Mouse (Mus musculus): ENCODE measurements around the gene Lta.
"Not testable (repeated sequence)": the region's sequence is repeated elsewhere in the genome, so short reads cannot be mapped to it uniquely, and the experiment has no call there.

The Lta gene

GRCm38 (mm10) chr17:35240384-35241304 is 35.5 kb upstream of the Lta start:
- DNase-seq (ENCODE audit: low read depth, low spot score), result peak; percentile 23

- no peak for DNase-seq (ENCODE audit: low read depth, low spot score)
Observed at GRCm38 (mm10) chr17:35239700-35240099, 34.5 kb upstream of the Lta start.

DNA sequence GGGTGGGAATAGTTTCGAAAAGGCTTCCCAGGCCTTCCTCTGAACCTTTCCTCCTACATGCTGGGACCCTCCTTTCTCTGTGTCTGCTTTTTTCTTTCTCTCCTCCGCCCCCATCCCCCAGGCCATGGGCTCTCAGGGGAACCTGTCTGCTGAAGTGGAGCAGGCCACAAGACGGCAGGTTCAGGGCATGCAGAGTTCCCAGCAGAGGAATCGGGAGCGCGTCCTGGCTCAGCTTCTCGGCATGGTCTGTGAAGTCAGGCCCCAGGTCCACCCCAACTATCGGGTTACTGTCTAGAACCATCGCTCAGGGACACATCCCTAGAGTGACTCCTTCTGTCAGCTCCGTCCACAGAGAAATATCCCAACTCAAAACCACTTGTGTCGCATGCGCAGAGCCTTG is 32.4 kb upstream of the Lta start:
- DNase-seq (ENCODE audit: low read depth, low spot score), result no peak

GRCm38 (mm10) chr17:35236996-35237395 is 31.8 kb upstream of the Lta start:
- DNase-seq (ENCODE audit: low read depth, low spot score), result no peak

- peak; percentile 96 for DNase-seq (ENCODE audit: low read depth, low spot score)
Observed at GRCm38 (mm10) chr17:35236390-35236746, 31.2 kb upstream of the Lta start.

GRCm38 (mm10) chr17:35235614-35236389 is 30.7 kb upstream of the Lta start, which contains the start of gene Nfkbil1:
Nfkbil1 (minus strand) TSS chr17:35235792.
- DNase-seq (ENCODE audit: low read depth, low spot score), result peak; percentile 98

- DNase-seq (ENCODE audit: low read depth, low spot score), result peak; percentile 63
Observed at GRCm38 (mm10) chr17:35234903-35235302, 29.8 kb upstream of the Lta start.

- DNase-seq (ENCODE audit: low read depth, low spot score), result not testable (repeated sequence)
Observed at GRCm38 (mm10) chr17:35234090-35234489, 28.9 kb upstream of the Lta start.

- no peak for DNase-seq (ENCODE audit: low read depth, low spot score)
Observed at GRCm38 (mm10) chr17:35233114-35233980, 28.2 kb upstream of the Lta start, which contains the start of gene Atp6v1g2. Atp6v1g2 (plus strand) TSS chr17:35233660.

DNA sequence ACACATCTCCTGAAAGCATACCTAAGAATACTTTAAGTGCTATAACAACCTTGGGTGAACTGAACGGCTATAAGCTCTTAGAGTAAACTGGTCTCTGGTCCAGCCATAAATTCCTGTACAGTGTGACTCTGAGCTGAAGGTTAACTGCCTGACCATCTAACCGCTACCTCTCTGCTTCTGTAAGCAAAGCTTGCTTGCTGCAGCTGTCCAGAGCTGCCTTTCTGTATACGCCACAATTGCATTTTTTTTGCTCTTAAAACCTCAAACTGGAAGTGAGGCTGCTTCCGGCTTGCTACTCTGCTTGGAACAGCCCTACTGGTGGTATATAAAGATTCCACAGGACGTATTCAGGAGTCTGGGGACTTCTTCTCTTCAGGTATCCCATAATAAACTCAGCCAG is 27.5 kb upstream of the Lta start:
- no peak for DNase-seq (ENCODE audit: low read depth, low spot score)

- peak; percentile 87 for DNase-seq (ENCODE audit: low read depth, low spot score)
Observed at GRCm38 (mm10) chr17:35232043-35232442, 26.9 kb upstream of the Lta start.

- no peak for DNase-seq (ENCODE audit: low read depth, low spot score)
Observed at GRCm38 (mm10) chr17:35231022-35231421, 25.9 kb upstream of the Lta start.

GRCm38 (mm10) chr17:35226561-35227046 is 21.5 kb upstream of the Lta start:
- no peak for DNase-seq (ENCODE audit: low read depth, low spot score)

DNA sequence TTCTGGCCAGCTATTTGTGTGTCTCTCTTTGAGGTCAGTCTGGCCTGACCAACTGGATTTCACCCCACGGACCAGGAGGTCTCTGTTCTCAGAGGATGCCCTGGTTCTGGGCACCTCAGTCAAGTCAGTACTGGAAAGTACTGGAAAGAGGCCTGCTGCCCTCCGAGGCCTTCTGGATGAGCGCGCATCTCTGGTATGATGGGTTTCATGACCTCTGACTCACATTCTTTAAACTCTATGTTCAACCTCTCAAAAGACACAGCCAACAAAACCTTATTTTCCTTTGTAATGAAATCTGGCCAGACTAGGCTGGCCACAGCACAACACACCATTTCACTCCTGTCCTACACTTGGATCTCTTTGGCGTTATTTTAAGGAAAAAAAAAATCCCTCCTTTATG is 20.3 kb upstream of the Lta start:
- DNase-seq (ENCODE audit: low read depth, low spot score), result peak; percentile 85

DNA sequence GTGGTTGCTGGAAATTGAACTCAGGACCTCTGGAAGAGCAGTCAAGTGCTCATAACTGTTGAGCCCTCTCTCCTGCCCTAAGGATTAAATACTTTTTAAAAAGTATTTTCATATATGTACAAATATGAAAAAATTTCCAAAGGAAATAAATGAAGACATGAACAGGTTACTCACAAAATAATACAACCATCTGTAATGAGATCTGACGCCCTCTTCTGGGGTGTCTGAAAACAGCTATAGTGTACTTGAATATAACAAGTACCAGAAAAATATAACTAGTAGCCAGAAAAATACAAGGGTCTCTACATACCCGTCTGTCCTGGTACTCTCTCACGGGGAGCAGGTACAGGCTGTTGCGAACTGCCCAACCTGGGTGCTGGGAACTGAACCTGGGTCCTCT is 19.5 kb upstream of the Lta start:
- DNase-seq (ENCODE audit: low read depth, low spot score), result no peak

DNA sequence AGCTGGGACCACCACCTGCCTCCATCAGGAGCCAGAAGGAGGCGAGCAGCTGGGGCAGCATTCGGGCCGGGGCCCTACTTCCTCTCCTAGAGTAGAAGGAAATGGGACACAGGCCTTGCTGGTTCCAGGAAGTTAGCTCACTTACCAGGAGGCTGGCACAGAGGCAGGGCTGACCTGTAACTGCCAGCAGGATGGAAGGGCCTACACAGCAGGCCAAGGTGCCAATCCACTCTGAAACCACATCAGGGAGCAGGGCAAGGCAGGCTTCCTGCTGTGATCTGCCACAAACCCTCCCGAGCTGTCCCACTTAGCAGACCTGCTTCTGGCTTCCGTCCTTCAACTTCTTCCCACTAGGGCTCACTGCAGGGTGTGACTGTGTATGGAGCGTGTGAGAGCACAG is 17.1 kb upstream of the Lta start:
- no peak for DNase-seq (ENCODE audit: low read depth, low spot score)

DNA sequence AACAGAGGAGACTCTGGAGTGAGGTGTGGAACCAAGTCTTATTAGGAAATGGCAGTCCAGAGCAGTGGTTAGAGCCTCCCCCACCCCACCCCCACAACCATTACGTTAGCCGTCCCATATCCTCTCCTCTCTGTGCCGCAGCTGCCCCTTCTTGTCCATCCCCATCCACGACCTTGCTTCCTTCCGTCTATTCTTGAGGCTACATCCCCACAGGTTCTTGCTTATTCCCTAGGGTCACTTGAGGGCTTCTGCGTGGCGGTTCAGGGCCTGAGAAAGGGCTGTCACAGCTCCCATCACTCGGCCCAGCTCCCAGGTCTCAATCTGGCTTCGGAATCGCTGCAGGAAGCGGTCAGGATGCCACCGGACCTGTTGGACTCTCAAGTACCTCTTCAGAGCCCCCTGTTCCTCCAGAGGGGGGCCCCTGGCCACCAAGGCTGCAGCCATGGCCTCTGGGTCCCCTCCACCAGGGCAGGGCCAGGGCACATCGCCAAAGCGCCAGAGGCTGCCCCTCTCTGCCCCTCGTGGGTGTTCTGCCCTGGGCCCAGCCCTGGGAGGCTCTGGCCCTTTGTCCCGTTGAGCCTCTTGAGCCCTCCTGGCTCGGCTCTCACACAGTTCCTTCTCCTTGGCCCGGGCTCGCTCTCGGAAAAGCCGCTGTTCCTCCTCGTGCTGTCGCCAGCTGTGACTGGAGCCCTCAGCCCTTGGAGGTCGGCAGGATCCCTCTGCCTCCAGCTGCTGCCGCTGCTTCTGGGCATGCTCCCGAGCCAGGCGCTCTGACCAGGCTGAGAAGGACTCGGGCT is 15.2 kb upstream of the Lta start, which contains the start of gene Gm16181:
Gene Gm16181 (plus strand): TSS at position 679 of the 797 bp plus-strand sequence.
- DNase-seq (ENCODE audit: low read depth, low spot score), result no peak

GRCm38 (mm10) chr17:35219601-35220041 is 14.5 kb upstream of the Lta start:
- DNase-seq (ENCODE audit: low read depth, low spot score), result no peak

- no peak for DNase-seq (ENCODE audit: low read depth, low spot score)
Observed at GRCm38 (mm10) chr17:35218516-35219193, 13.5 kb upstream of the Lta start.

DNA sequence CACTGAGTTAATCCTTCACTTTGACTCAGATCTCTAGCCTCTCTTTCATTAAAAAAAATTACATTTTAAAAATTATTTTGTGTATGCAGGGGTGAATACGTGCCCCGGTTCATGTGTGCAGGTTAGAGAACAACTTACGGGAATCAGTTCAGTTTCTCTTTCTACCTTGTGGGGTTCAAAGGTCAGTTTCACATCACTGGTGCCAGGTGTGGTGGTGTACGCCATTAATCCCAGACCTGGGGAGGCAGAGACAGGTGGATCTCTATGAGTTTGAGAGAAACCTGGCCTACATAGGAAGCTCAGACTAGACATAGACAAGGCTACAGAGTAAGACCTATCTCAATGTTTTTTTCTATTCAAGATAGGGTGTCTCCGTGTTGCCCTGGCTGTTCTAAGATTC is 7.9 kb upstream of the Lta start:
- no peak for DNase-seq (ENCODE audit: low read depth, low spot score)

Data from 3T3-L1 (cell line).